Mouse (Mus musculus) lung, postnatal 14 days (tissue): ENCODE results near the gene Pard3b.

Source experiments
- DNase-seq: peaks from one replicate; pipeline ENCODE4 v3.0.0; 2021

Gene Pard3b

DNA sequence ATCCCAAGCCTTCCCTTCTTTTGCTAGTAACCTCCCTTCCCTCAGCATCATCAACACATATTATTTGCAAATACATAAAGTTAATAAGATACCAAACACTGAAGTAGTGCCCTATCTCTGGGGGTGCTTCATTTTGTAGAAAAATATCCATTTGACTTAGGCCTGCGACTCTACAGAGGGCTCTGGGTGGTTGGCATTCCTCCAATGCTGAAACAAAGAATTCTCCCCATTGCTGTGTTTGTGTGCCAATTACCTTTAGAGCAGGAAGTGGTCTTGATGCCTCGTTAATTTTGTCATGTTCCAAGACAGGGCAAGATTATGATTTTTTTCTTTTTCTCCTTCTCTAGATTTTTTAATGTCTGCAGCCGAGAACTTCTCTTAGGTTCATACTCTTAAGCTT lies 637.8 kb downstream of the Pard3b start:
- DNase-seq: no peak

GRCm38 (mm10) chr1:62278586-62278985 lies 640.0 kb downstream of the Pard3b start:
- DNase-seq: no peak

DNA sequence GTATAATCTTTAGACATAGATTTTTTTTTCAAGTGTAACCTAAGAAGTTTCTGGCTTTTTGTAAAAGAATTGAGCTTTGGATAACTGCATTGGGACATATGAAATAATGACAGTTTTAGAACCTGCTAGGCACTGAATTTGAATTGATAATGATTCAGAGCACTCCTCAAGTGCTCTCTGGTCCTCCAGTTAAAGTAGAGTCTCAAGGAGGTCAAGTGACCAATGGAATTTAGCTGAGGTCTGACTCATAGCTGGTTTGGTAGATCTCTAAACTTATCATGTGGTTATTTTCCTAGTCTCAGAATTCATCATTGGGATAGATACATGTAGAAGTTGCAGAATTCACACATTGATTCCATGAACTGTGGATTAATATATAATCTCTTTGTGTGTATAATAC lies 642.0 kb downstream of the Pard3b start:
- DNase-seq: no peak

DNA sequence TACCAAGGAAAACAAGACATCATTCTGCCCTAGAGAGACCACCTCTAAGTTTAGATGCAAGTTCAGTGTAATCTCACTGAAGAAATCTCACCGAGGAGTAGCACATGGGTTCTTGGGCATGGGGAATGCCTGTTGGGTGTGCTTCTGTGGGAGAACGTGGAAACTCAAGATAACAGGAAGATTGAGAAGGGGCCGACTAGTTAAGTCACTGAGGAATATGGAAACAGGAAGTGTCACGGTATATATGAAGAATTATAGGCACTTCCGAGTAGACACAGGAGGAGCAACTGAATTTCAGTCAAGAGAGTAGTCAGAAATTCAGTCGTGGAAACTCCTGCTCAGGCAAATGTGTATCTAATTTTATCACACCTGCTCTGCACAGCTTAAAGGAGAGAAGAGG lies 644.2 kb downstream of the Pard3b start:
- DNase-seq: no peak

GRCm38 (mm10) chr1:62283624-62284023 lies 645.0 kb downstream of the Pard3b start:
- DNase-seq: no peak

DNA sequence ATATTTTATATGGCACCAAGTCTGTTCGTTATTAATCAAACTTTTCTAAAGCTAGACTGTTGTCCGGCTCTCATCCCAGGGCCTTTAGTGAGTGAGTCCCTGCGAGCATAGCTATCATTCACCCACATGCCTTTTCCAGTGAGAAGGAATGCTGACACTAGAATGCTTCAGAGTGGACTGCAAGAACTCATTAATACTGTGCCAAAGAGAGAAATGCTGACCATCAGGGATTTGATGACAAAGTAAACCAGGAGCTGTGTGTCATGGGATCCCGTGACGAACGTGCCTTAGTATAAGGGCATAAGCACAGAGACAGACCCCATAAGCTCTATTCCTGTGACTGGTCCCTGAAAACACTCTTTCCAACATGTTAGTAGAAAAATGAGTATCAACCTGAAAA lies 670.8 kb downstream of the Pard3b start:
- DNase-seq: no peak

GRCm38 (mm10) chr1:62325237-62325636 lies 686.6 kb downstream of the Pard3b start:
- no peak for DNase-seq

DNA sequence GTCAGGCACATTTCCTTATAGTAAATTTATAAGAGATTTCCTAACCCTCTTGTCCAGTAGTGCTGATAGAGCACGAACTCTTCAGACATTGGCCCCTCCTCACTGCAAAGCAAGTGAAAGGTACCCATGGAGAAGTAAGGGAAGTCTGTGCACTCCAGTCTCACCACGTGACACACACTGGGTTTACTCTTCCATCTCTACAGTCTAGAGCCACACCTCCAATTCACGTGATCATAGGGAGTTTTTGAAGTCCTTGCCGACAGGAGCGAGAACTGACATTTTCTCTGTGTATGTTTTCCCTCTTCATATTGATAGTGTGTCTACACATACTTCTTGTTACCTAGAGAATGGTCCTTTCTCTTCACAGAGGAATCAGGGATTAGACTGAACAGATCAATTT lies 689.1 kb downstream of the Pard3b start:
- no peak for DNase-seq

DNA sequence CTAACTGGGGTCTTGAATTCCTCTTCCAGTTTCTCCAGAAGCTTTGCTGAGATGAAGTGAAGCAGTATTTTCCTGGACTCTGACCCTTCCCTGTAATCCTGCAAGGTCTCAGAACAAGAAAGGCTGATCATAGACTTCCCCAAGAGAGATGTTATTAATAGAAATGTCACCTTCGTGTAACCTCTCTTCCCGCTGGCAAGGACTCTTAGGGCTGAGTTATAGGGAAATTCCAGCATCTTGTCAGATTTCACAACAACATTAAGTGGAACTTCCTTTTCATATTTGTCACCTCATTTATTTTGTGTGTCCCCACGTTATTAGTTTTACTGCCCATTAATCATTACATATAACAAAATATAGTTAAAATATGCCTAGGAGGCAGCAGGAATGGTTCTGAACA lies 690.2 kb downstream of the Pard3b start:
- DNase-seq: no peak

DNA sequence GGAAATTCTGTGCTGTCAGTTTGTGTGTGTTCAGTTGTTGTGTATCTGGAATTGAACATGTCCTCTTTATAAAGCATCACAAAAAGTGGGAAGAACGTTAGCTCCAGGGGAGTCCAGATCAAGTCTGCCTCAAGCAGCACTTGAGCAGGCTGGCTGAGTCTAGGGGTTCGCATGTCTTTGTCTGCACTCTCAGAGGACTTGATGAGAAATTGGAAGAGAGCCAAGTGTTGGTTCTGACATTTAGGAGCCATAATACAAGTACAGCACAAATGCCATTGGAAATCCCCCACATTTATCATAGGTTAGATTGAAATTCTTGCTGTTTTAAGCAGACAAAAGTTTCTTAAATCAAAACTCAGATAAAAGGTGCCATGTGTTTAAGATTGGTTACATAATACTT lies 694.4 kb downstream of the Pard3b start:
- no peak for DNase-seq

GRCm38 (mm10) chr1:62334196-62334595 lies 695.6 kb downstream of the Pard3b start:
- peak; percentile 31 for DNase-seq

- DNase-seq: peak; percentile 9
These were observed 701.6 kb downstream of the Pard3b start for GRCm38 (mm10) chr1:62340261-62340660.

DNA sequence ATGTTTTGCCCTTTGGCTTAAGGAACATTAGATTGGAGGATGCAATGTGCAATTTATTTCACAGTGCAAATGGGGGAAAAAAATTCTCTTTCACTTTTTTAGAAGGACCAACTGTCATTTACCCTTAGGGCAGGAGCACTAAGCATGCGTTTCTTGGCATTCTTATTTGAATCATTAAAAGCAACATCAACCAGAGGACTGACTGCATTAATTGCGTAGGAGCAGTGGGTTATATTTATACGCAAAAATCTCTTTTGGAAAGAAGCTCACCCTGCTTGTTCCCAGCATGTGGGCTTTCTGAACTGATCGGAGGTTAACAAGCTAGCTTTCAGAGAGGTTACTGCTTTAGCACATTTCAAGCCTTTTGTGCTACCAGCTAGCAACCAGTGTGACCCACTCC lies 705.7 kb downstream of the Pard3b start:
- DNase-seq: no peak

- DNase-seq: no peak
These were observed 709.7 kb downstream of the Pard3b start for GRCm38 (mm10) chr1:62348371-62348770.

DNA sequence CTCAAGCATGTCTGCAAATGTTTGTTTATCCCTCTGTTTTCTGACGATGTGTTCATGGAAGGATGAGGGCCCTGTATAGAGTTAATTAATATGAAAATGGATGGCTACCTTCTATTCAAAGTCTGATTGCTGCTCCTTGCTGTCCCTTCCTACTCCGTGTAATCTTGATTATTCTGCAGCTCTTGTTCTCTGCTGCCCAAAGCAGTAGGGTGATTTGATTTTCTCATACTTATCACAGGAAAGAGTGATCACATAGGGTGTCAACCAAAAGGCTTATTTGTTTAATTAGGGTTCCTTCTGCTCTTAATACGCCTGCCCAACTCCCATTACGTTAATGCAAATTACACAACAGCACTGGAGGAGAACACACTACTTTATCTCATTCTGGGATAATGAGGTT lies 716.9 kb downstream of the Pard3b start:
- no peak for DNase-seq

- DNase-seq: no peak
These were observed 735.9 kb downstream of the Pard3b start for GRCm38 (mm10) chr1:62374427-62375050.

- DNase-seq: peak; percentile 7
These were observed 739.7 kb downstream of the Pard3b start for GRCm38 (mm10) chr1:62378335-62378734.

- DNase-seq: no peak
These were observed 744.3 kb downstream of the Pard3b start for GRCm38 (mm10) chr1:62382807-62383514.

- DNase-seq: no peak
These were observed 745.6 kb downstream of the Pard3b start for GRCm38 (mm10) chr1:62384241-62384640.

DNA sequence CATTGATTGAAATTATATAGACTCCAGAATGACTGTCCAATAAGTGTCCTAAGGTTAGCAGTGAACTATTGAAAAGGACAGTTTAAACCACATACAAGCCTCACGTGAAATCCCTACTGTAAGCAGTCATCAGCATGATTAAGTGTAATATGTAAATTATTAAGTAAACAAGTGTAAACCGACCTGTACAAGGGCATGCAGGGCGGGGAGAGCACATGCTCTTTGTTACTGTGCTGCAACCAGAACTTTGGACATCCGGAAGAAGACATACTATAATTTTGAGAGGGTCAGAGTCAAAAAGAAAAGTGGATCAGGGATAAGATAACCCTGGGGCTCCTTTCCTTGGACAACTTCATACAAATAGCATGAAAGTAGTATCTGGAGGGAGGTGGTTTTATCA lies 749.4 kb downstream of the Pard3b start:
- DNase-seq: no peak

- DNase-seq: no peak
These were observed 754.2 kb downstream of the Pard3b start for GRCm38 (mm10) chr1:62392863-62393262.

DNA sequence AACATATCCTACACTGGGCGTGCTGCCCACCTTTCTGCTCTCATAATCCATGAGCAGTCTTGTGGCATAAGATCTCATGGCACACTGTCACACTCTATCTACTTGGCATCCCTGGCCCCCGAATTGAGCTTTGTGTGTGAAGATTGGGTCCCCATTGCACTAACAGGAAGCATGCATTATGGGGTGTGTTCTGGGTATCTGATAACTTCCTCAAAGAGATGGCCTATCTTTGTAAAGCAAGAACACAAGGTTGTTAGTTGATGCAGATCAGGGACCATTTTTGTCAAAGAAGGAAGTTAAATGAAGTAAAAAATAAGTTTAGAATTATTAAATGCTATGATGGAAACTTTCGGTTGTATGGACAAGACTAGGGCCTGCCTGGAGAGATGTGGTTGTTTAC lies 755.9 kb downstream of the Pard3b start:
- no peak for DNase-seq

DNA sequence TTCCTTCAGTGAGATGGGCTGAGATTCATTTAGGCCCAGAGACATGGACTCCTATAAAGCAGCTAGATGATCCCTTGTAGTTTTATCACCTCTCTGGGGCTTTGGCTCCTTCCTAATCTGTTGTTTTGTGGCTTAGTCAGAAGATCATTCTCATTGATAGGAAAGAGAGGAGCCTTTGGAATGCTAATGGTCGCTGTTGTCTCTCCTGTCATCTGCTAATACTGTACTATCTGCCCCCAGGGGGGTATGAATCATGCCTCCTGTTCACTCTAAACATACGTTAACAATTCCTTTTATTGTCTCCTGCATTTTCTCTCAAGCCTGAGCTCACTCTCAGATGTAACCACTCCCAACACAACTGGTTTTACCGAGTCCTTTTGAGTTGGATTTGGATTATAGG lies 759.6 kb downstream of the Pard3b start:
- DNase-seq: no peak

DNA sequence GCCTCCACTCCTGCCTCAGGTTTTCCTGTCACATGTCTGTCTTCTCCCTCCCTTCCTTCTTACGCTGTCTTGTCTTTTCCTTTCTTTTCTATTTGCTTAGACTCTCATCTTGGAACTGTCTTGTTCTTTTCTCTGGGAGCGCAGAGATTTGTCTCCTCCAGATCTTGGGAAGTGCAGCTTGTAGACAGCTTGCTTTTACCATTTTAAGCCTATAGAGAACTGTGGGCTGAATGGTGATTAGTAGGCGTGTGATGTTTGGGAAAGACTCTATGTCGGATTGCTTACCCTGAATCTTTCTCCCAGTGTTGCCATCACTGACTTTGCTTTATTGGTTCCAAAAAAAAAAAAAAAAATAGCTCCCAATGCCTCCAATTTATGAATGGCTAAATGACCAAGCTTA lies 760.1 kb downstream of the Pard3b start:
- DNase-seq: no peak

DNA sequence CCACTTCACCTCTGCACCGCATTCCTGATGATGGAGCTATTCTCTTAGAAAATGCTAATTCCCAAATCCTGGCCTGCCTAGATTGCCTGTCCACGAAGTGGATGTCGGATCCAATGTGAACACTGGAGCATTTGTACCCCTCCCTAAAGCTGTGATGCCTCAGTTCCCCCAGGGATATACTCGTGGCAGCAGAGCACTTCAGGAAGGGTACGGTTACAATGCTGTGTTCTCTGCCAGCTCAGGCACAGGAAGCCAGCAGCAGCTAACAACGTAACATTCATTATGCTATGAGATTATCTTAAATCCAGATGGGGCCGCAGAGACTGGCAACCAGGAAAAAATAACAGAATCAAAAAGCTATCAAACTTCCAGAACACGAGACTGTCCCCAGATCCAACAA lies 766.4 kb downstream of the Pard3b start:
- no peak for DNase-seq
